Mouse (Mus musculus) left cerebral cortex, adult 18-20 months (tissue): Measurements from ENCODE around the gene Barhl2. TPM values are rescaled to one million over a fixed set of nuclear protein-coding genes. Genes with fewer than 3 reads are reported as not detected.

Experiments
- DNase-seq, 2 experiments: peaks; one replicate each; pipeline ENCODE4 v3.0.0; 2021 to 2022; ENCODE audit warnings: low spot score in 2 of 2, mixed read lengths in 1 of 2
- total RNA-seq, 2 experiments: library from RNA; stranded (reverse); gene quantifications; 2 replicates each; pipeline ENCODE4 v1.2.3; 2021

Gene Barhl2
- total RNA-seq, 2 experiments from 2014 or later, result 0.72 to 1.0 TPM

GRCm38 (mm10) chr5:106455106-106455920, 2.7 kb downstream of the Barhl2 start:
- DNase-seq, result no peak

DNA sequence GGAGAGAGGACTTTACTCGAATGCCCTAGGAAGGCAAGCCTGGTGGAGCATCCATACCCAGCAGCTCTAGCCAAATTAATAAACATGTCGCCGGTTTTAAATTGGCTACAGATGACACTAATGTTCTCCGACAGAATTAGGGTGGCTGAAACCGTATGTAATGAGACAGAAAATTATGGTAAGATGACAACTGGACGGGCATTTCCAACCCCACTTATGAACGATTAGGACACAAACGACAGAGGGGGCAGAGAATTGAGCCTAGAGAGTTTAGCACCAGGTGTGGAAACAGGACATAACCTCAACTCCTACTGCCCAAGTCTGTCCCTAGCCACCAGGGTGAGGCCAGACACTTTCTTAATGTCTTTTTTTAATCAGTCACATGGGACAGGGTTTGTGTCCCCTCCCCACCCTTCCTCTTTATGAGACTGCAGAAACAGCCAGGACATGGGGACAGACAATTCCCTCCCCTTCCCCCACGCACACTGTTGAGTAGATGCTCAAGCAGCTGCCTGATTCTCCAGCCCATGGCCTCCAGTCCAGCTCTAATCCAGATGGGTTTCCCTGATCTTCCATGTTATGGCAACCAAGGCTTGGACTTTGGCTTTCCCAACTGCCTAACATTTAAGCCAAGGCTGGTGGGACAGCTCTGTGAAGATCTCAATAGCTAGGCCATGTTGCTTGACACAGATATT, 3.4 kb downstream of the Barhl2 start:
- no peak for DNase-seq

DNA sequence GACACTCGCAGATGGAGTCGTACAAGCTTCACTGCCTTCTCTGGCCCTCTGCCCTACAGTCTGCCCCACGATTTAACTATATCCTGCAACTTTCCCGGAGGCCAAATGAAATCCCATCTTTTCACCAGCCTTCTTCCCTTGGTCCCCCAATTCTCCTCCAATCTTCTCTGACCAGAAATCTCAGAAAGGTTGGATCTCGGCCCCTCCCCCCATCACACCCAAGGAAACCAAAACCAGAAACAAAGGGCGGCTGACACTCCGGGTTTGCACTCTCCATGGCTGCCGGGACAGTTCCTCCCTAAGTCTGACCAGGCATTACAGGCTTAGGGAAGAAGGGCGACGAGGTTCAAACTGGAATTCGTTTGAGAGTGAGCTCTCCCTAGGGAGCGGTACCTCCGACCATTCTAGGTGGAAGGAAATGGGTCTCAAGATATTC, 4.1 kb downstream of the Barhl2 start:
- DNase-seq, result no peak

- no peak for DNase-seq
These were observed 4.6 kb downstream of the Barhl2 start for GRCm38 (mm10) chr5:106453181-106453885.

DNA sequence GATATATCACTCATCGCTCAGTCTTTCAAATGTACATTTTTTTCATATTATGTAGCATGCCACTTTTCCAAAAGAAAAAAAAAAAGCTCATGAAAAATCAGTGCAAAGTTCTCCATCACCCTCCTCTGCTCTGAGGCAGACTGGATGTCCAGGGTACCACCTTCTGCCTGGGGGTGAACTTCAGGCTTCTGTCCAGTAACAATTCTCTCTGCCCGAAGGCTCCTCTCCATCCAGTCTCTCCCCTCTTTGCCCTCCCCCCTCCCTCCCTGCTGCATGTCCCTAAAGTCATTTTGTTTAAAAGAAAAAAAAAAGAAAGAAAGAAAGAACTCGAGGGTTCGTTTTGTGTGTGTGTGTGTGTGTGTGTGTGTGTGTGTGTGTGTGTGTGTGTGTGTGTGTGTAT, 5.3 kb downstream of the Barhl2 start:
- no peak for DNase-seq

GRCm38 (mm10) chr5:106451681-106452440, 6.1 kb downstream of the Barhl2 start:
- no peak for DNase-seq

DNA sequence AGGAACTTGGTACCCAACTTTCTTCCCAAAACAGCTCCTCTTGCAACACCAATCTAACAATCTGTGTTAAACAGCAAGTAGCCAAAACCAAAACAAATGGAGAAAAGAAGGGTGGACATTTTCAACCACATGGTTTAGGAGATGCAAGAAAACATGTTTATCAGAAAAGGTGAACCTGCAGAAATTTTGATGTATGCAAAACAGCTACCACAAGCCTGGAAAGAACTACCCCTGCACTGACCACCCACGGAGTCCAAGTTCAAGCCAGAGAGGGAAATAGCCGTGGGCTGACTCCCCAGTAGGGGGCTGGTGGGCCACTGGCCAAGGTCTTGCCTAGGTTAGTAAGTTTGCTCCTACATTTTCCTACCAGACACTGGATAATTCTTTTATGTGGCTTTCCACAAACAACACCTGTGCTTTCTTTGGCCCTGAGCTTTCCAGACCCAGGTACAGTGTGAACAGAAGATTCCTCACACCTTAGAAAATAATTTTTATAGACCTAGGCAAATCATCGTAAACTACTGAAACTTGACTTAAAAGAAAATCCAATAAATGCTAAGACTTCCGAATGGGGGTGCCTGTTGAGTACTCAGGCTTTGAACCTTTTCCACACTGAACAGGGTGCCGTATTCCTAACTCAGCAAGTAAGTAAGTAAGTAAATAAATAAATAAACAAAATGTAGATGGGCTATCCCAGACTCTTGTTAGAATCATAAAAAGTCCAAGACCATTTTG, 7.4 kb downstream of the Barhl2 start:
- DNase-seq, result no peak

GRCm38 (mm10) chr5:106449720-106450425, 8.1 kb downstream of the Barhl2 start:
- no peak for DNase-seq

DNA sequence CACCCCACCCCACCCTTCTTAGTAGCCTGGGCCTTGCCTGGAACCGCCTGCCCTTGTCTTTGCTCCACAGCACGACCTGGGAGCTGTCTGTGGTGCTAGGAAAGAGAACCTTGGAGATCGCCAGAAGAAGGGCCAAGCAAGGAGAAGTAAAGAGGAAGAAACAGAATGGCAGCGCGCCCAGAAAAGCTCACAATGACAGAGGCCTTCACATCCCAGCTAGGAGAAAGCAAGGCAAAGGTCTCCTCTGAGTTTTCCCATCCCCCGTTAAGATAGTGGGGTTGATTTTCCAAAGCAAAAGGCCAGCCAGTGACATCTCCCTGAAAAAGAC, 9.2 kb downstream of the Barhl2 start:
- DNase-seq, result no peak

GRCm38 (mm10) chr5:106447951-106448797, 9.8 kb downstream of the Barhl2 start:
- DNase-seq, result no peak

GRCm38 (mm10) chr5:106447091-106447820, 10.7 kb downstream of the Barhl2 start:
- no peak for DNase-seq

GRCm38 (mm10) chr5:106446593-106446992, 11.4 kb downstream of the Barhl2 start:
- DNase-seq, result no peak

- no peak for DNase-seq
These were observed 12.3 kb downstream of the Barhl2 start for GRCm38 (mm10) chr5:106445681-106446080.

DNA sequence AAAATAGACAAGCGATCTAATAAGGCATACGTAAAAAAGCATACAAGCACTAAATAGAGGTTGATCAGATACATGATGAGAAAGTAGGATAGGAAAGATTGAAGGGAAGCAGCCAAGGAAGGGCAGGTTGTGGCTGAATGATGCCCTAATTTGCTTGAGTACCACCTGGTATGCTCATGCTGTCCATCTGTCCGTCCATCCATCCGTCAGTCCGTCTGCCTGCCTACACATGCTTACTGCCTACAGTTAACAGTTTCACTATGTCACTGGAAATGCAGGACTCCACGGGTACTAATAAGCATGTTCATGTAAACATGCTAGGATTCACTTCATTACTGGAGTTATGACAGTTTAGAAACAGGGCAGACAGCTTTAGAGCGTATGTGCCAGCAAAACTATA, 19.1 kb downstream of the Barhl2 start:
- DNase-seq, result no peak

- DNase-seq, result no peak
These were observed 31.9 kb downstream of the Barhl2 start for GRCm38 (mm10) chr5:106426069-106426468.

DNA sequence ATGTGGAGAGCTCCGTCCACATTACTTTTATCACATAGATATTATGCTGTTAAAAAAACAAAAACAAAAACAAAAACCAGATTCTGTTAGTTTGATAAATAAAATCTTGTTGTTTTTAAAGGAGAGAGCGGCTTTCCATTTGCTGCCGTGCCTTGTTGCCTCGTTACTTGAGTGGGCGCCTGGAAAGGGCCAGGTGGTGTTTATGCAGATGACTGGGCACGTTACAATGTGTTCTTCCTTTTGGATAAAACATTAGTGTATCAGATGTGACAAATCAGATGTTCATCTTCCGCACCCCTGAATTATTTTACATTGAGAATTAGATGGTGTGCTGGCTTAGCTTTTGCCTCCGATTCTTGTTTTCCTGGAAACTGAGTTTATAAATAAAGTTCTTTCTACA, 37.1 kb downstream of the Barhl2 start:
- no peak for DNase-seq

DNA sequence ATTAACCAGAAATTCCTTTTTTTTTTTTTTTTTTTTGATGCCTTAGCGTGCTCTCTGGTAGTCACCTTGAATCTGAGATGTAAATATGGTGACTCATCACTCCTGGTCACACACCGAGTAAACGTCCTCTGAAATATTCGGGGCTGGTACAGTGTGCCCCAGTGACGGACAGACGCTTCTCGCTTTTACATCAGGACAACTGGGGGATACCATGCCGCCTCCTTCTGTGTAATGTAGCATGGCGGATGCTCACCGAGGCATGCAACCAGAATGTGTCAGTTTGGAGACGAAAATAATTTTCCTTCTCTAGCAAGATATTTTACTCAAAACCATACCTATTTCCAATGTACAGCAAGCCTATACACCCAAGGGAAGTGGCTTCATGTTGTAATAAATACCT, 37.6 kb downstream of the Barhl2 start:
- DNase-seq, result no peak

DNA sequence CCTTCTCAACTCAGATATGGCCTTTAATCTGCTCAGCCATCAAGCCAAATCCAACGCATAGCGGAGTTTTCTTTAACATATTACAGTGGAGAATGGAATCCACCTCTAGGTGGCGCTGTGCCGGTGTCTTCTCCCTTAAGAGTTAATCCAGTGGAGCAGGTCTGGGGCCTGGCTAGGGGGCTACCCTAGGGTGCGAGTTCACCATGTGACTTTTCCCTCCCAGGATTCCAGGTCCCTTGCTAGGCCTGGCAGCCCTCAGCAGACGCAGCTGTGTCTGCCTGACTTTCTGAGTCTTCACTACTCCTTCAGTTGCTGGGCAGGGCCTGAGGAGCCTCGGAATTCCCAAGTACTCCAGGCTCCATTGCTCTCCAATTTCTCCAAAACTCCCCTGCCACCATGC, 40.8 kb downstream of the Barhl2 start:
- peak in 1 of 2 experiments; percentile 2 for DNase-seq
